Mouse (Mus musculus) CH12.LX (cell line): Measurements from ENCODE around the gene Tmem171. TPM values are rescaled to one million over a fixed set of nuclear protein-coding genes. Genes with fewer than 3 reads are reported as not detected.

ENCODE experiments used
- DNase-seq: peaks from one replicate; pipeline ENCODE4 v3.0.0-alpha.2; 2013; ENCODE audit errors: extremely low read depth
- H3K27ac ChIP-seq: 2 replicates; pipeline ENCODE4 v1.5.1; 2012; ENCODE audit warnings: low read depth, mild to moderate bottlenecking, control low read depth, moderate library complexity; ENCODE audit not compliant: insufficient read depth
- H3K27me3 ChIP-seq: replicated peaks from 2 replicates; pipeline ENCODE3; 2012; ENCODE audit warnings: inconsistent platforms
- H3K36me3 ChIP-seq, 2 experiments: replicated peaks in 1 of 2; 2 replicates each; pipeline versions ENCODE3 to v1.6.1; 2012; ENCODE audit warnings: inconsistent platforms in 1 of 2, low read length in 1 of 2, mild to moderate bottlenecking in 1 of 2, mixed read lengths in 1 of 2, moderate library complexity in 1 of 2; ENCODE audit not compliant: control insufficient read depth in 1 of 2, insufficient read depth in 1 of 2
- H3K4me1 ChIP-seq, 2 experiments: 2 replicates each; pipeline ENCODE4 v1.6.1; 2012; ENCODE audit warnings: inconsistent platforms in 1 of 2, moderate library complexity in 1 of 2; ENCODE audit not compliant: insufficient read depth in 2 of 2, control insufficient read depth in 1 of 2
- H3K4me2 ChIP-seq: 2 replicates; pipeline ENCODE4 v1.6.1; 2012; ENCODE audit warnings: low read depth, mild to moderate bottlenecking, control low read depth; ENCODE audit not compliant: poor library complexity, insufficient read depth, severe bottlenecking
- H3K4me3 ChIP-seq, 3 experiments: fragments of 150-350 bp in 1 of 3; sonication (generic) in 1 of 3; replicated peaks in 1 of 3; 2 replicates each; pipeline versions ENCODE3 to v1.5.1; 2011 to 2012; ENCODE audit warnings: low read depth in 2 of 3, low read length in 2 of 3, mild to moderate bottlenecking in 2 of 3, moderate library complexity in 2 of 3, control low read depth in 1 of 3, improper control_type of control experiment in 1 of 3, inconsistent platforms in 1 of 3, mixed read lengths in 1 of 3; ENCODE audit not compliant: poor library complexity in 1 of 3
- H3K79me2 ChIP-seq: replicated peaks from 2 replicates; pipeline ENCODE4 v1.6.1; 2012; ENCODE audit warnings: mild to moderate bottlenecking, moderate library complexity; ENCODE audit not compliant: control insufficient read depth, poor library complexity, insufficient read depth, severe bottlenecking; ENCODE audit errors: extremely low read depth
- H3K9ac ChIP-seq: 2 replicates; pipeline ENCODE4 v1.6.1; 2012; ENCODE audit warnings: low read depth, mild to moderate bottlenecking, control low read depth, moderate library complexity; ENCODE audit not compliant: insufficient read depth
- H3K9me3 ChIP-seq: replicated peaks from 2 replicates; pipeline ENCODE3; 2012; ENCODE audit warnings: low read length, inconsistent platforms, mixed read lengths
- CHD2 ChIP-seq: IDR thresholded peaks from 2 replicates; pipeline ENCODE4 v1.6.1; 2011; ENCODE audit warnings: low read length, improper control_type of control experiment
- CTCF ChIP-seq, 2 experiments: IDR thresholded peaks in 1 of 2; conservative IDR thresholded peaks in 1 of 2; 2 replicates each; pipeline ENCODE4 v1.5.1; 2011 to 2012; ENCODE audit warnings: low read depth in 2 of 2, low read length in 2 of 2, improper control_type of control experiment in 1 of 2, inconsistent platforms in 1 of 2, mild to moderate bottlenecking in 1 of 2, moderate library complexity in 1 of 2
- ELF1 ChIP-seq: IDR thresholded peaks from 2 replicates; pipeline ENCODE4 v1.6.1; 2014; ENCODE audit warnings: low read depth, mild to moderate bottlenecking, inconsistent platforms, low read length, improper control_type of control experiment
- EP300 ChIP-seq: IDR thresholded peaks from 2 replicates; pipeline ENCODE4 v1.6.1; 2011; ENCODE audit warnings: low read length, improper control_type of control experiment
- ETS1 ChIP-seq: conservative IDR thresholded peaks from 2 replicates; pipeline ENCODE4 v1.6.1; 2012; ENCODE audit warnings: low read depth, mild to moderate bottlenecking, inconsistent platforms, low read length, improper control_type of control experiment, moderate library complexity
- IRF4 ChIP-seq: IDR thresholded peaks from 2 replicates; pipeline ENCODE4 v1.6.1; 2014; ENCODE audit warnings: low read depth, mild to moderate bottlenecking, inconsistent platforms, low read length, improper control_type of control experiment
- JUN ChIP-seq: IDR thresholded peaks from 2 replicates; pipeline ENCODE4 v1.6.1; 2011; ENCODE audit warnings: low read depth, mild to moderate bottlenecking, low read length, improper control_type of control experiment, moderate library complexity; ENCODE audit not compliant: insufficient read depth
- KAT2A ChIP-seq: IDR thresholded peaks from 2 replicates; pipeline ENCODE4 v1.6.1; 2012; ENCODE audit warnings: low read length, improper control_type of control experiment, inconsistent platforms; ENCODE audit not compliant: insufficient replicate concordance
- MAFK ChIP-seq: IDR thresholded peaks from 2 replicates; pipeline ENCODE4 v1.6.1; 2011; ENCODE audit warnings: low read length, improper control_type of control experiment; ENCODE audit not compliant: insufficient replicate concordance
- MAZ ChIP-seq: IDR thresholded peaks from 2 replicates; pipeline ENCODE4 v1.6.1; 2012; ENCODE audit warnings: low read depth, mild to moderate bottlenecking, inconsistent platforms, low read length, improper control_type of control experiment, moderate library complexity
- MYC ChIP-seq: IDR thresholded peaks from 2 replicates; pipeline ENCODE4 v1.6.1; 2011; ENCODE audit warnings: low read depth, mild to moderate bottlenecking, improper control_type of control experiment, low read length
- NELFE ChIP-seq: IDR thresholded peaks from 2 replicates; pipeline ENCODE4 v1.6.1; 2011; ENCODE audit warnings: low read depth, low read length, improper control_type of control experiment
- RCOR1 ChIP-seq: conservative IDR thresholded peaks from 2 replicates; pipeline ENCODE4 v1.6.1; 2012; ENCODE audit warnings: low read depth, mild to moderate bottlenecking, inconsistent platforms, low read length, improper control_type of control experiment
- TBP ChIP-seq: conservative IDR thresholded peaks from 2 replicates; pipeline ENCODE4 v1.6.1; 2011; ENCODE audit warnings: low read depth, low read length, improper control_type of control experiment
- UBTF ChIP-seq: IDR thresholded peaks from 2 replicates; pipeline ENCODE4 v1.6.1; 2012; ENCODE audit warnings: low read depth, mild to moderate bottlenecking, inconsistent platforms, low read length, improper control_type of control experiment, moderate library complexity
- USF1 ChIP-seq: IDR thresholded peaks from 2 replicates; pipeline ENCODE4 v1.6.1; 2014; ENCODE audit warnings: low read depth, mild to moderate bottlenecking, inconsistent platforms, low read length, improper control_type of control experiment
- ZC3H11A ChIP-seq: IDR thresholded peaks from 2 replicates; pipeline ENCODE4 v1.6.1; 2012; ENCODE audit warnings: low read depth, mild to moderate bottlenecking, inconsistent platforms, low read length, improper control_type of control experiment
- dilution Hi-C: fragments of 300-500 bp; cut with MboI; formaldehyde crosslinking; loops from 2 replicates; pipeline ENCODE4 v1.14.3; 2020; ENCODE audit warnings: low sequenced_read_pairs; ENCODE audit not compliant: extremely low pct_unique_long_range_greater_than_20kb, extremely low pct_ligation_motif_present
- in situ Hi-C: fragments of 300-500 bp; cut with MboI; formaldehyde crosslinking; loops from 3 replicates; pipeline ENCODE4 v1.14.3; 2019; ENCODE audit warnings: low sequenced_read_pairs, low pct_ligation_motif_present, low pct_unique_long_range_greater_than_20kb, mixed read lengths
- polyA plus RNA-seq: library from polyadenylated mRNA; unstranded; fragments of >175 nt; gene quantifications from 2 replicates; pipeline ENCODE4 v1.2.1, GENCODE M21; 2012; ENCODE audit warnings: low read depth; ENCODE audit not compliant: insufficient read length
- total RNA-seq, 2 experiments: library from RNA; depleted of rRNA; stranded (reverse); fragments of 300-350 nt in 1 of 2; fragments of >200 nt in 1 of 2; gene quantifications; 2 replicates each; pipeline ENCODE4 v1.2.3; 2012 to 2014

The Tmem171 gene
- total and polyA plus RNA-seq, 3 experiments = not detected

- Histone ChIP-seq H3K4me1 (peaks cover 7 to 41% of the 10 kb centered on the region in 2 experiments), H3K9ac (no peak overlapping the region; the same call in 1 of the 2 replicates), H3K36me3 (no peaks in the 10 kb centered on the region), H3K9me3 (no peaks in the 10 kb centered on the region), H3K79me2 (no peaks in the 10 kb centered on the region), H3K27ac (no peak overlapping the region), H3K4me2 (peak overlapping the region; percentile 18), H3K27me3 (no peaks in the 10 kb centered on the region), H3K4me3 (peak overlapping the region in 1 of 3 experiments; percentile 39)
- no peak for DNase-seq
- dilution Hi-C loops = no loop called here
- no peak for TF ChIP-seq ZC3H11A
- TF ChIP-seq JUN = no peak
- no peak for TF ChIP-seq USF1
- no peak for TF ChIP-seq ELF1
- no peak for TF ChIP-seq MAZ
- TF ChIP-seq NELFE = no peak
- TF ChIP-seq UBTF = no peak
- no peak for TF ChIP-seq TBP
- in situ Hi-C loops = no loop called here
These were observed 1.3 kb downstream of the Tmem171 start for GRCm38 (mm10) chr13:98693316-98693715.

- DNase-seq = no peak
- H3K4me1 ChIP-seq = peaks cover 7 to 41% of the 10 kb centered on the region in 2 experiments
- H3K4me3 ChIP-seq = no peak overlapping the region
- H3K9ac ChIP-seq = no peak overlapping the region
- dilution Hi-C loops = no loop called here
- H3K27me3 ChIP-seq = no peaks in the 10 kb centered on the region
- no peaks in the 10 kb centered on the region for H3K36me3 ChIP-seq
- H3K79me2 ChIP-seq = no peaks in the 10 kb centered on the region
- TF ChIP-seq UBTF = no peak
- no peak for TF ChIP-seq ETS1
- TF ChIP-seq RCOR1 = no peak
- no peak for TF ChIP-seq IRF4
- TF ChIP-seq JUN = no peak
- no peak for TF ChIP-seq CTCF (conservative IDR thresholded peaks at IDR 0.05 in 1 of 2, IDR thresholded peaks at IDR 0.05 in 1 of 2; ENCODE audit: low read depth in 2 of 2, low read length in 2 of 2)
- no peak for TF ChIP-seq MYC
- no peak for TF ChIP-seq CHD2
- TF ChIP-seq EP300 = no peak
- TF ChIP-seq NELFE = no peak
- no peak for TF ChIP-seq KAT2A
- TF ChIP-seq MAFK = no peak
- no peak for TF ChIP-seq TBP
- TF ChIP-seq, all 38 proteins: peak for 0
- Histone ChIP-seq H3K27ac (no peak overlapping the region), H3K4me2 (no peak overlapping the region), H3K9me3 (no peaks in the 10 kb centered on the region)
- in situ Hi-C loops = no loop called here
These were observed 2.6 kb downstream of the Tmem171 start for GRCm38 (mm10) chr13:98691956-98692515.
